Mouse (Mus musculus) hindbrain, embryonic 15.5 days (tissue): ENCODE results near the gene Egfem1. TPM values are rescaled to one million over a fixed set of nuclear protein-coding genes. Genes with fewer than 3 reads are reported as not detected.

Experiments
- ATAC-seq: fragments of 200-750 bp; cut with Nextera tagmentation; 2 replicates; pipeline ENCODE4 v1.8.0; 2017; ENCODE audit warnings: low read depth, moderate number of reproducible peaks, moderate TSS enrichment; ENCODE audit not compliant: low FRiP score
- H3K27ac ChIP-seq: fragments of 300-500 bp; sonication (generic); replicated peaks from 2 replicates; pipeline ENCODE4 v1.5.1; 2015; ENCODE audit warnings: mild to moderate bottlenecking, inconsistent platforms
- H3K27me3 ChIP-seq: fragments of 300-500 bp; sonication (generic); 2 replicates; pipeline ENCODE4 v1.6.1; 2015; ENCODE audit warnings: control low read depth, inconsistent platforms
- H3K36me3 ChIP-seq: fragments of 300-500 bp; sonication (generic); 2 replicates; pipeline ENCODE4 v1.6.1; 2015; ENCODE audit warnings: control low read depth, inconsistent platforms
- H3K4me1 ChIP-seq: fragments of 300-500 bp; sonication (generic); replicated peaks from 2 replicates; pipeline ENCODE4 v1.6.1; 2015; ENCODE audit warnings: control low read depth, inconsistent platforms
- H3K4me2 ChIP-seq: fragments of 300-500 bp; sonication (generic); 2 replicates; pipeline ENCODE4 v1.6.1; 2015; ENCODE audit warnings: moderate library complexity, mild to moderate bottlenecking, inconsistent platforms
- H3K4me3 ChIP-seq: fragments of 300-500 bp; sonication (generic); 2 replicates; pipeline ENCODE4 v1.5.1; 2015; ENCODE audit warnings: mild to moderate bottlenecking, inconsistent platforms
- H3K9ac ChIP-seq: fragments of 300-500 bp; sonication (generic); 2 replicates; pipeline ENCODE4 v1.6.1; 2015; ENCODE audit warnings: inconsistent platforms
- H3K9me3 ChIP-seq: fragments of 300-500 bp; sonication (generic); 2 replicates; pipeline ENCODE4 v1.6.1; 2016; ENCODE audit warnings: control low read depth, inconsistent platforms
- WGBS: fragments of 180-500 bp; shearing (Covaris S2); methylation state at CpG from one replicate; pipeline ENCODE4 v1.1.7; 2015; 5-methylcytosine and 5-hydroxymethylcytosine counted together
- polyA plus RNA-seq: library from polyadenylated mRNA; unstranded; fragments of >200 nt; fragmentation: Nextera tagmentation; extraction: Ambion mirVana; gene quantifications from 2 replicates; pipeline ENCODE4 v1.2.1, GENCODE M21; 2015

The Egfem1 gene
- polyA plus RNA-seq = 4.6 and 4.7 TPM in 2 replicates

DNA sequence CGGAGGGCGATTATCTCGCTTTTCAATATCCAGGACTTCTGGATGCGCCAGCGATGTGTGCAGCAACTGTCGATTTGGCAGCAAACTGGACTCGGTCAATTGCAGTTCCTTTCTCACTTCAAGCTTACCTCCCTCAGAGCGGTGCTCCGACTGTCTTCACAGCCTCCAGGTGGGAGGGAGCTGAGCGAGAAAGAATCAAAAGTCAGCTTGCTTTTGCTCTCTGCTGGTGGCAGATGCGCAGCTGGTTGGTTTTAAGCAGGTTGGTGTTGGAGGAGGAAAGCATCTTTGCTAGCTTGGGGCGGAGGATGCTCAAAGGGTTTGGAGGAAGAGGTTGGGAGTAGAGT is at the start of gene Egfem1:
Gene Egfem1, plus strand, starts transcription at position 72 of the 344 bp plus-strand sequence.
- 3% methylated on average over 12 of the region's 12 CpGs for WGBS
- ATAC-seq = peak; percentile 70
- Histone ChIP-seq H3K27ac (peak within 1 kb of the TSS; percentile 71), H3K9me3 (no peaks in the 10 kb centered on the region), H3K36me3 (no peaks in the 10 kb centered on the region), H3K9ac (peak within 1 kb of the TSS; percentile 50), H3K4me1 (peaks cover 24% of the 10 kb centered on the region), H3K27me3 (0 out of 2 replicates have a peak, but pooled peaks cover 4% of the 10 kb centered on the region), H3K4me2 (peak within 1 kb of the TSS; percentile 98), H3K4me3 (peak within 1 kb of the TSS; percentile 74)

DNA sequence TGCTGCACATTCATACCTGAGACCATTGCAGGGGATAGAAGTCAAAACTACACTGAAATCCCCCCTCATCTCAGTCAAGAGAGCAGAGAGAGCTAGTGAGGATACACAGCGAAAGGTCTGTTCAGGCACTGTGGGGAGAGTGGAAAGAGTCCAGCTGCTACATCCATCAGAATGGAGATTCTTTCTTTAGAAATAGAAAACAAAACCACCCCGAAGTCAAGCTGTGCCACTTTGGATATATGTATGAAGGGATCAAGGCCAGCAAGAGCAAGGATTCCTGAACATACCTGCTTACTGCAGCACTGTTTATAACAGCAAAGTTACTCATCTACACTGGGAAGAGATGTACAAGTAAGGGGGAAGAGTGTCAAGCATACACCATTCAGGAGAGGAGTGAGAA is 48.7 kb upstream of the Egfem1 start:
- no peaks in the 10 kb centered on the region for H3K4me1 ChIP-seq
- no peaks in the 10 kb centered on the region for H3K27me3 ChIP-seq
- no peaks in the 10 kb centered on the region for H3K9me3 ChIP-seq
- H3K4me2 ChIP-seq = no peak overlapping the region
- no peak overlapping the region for H3K4me3 ChIP-seq
- no peak for ATAC-seq
- no peak overlapping the region for H3K9ac ChIP-seq
- H3K36me3 ChIP-seq = no peaks in the 10 kb centered on the region
- H3K27ac ChIP-seq = no peak overlapping the region
- 61% methylated on average over 2 of the region's 2 CpGs for WGBS

DNA sequence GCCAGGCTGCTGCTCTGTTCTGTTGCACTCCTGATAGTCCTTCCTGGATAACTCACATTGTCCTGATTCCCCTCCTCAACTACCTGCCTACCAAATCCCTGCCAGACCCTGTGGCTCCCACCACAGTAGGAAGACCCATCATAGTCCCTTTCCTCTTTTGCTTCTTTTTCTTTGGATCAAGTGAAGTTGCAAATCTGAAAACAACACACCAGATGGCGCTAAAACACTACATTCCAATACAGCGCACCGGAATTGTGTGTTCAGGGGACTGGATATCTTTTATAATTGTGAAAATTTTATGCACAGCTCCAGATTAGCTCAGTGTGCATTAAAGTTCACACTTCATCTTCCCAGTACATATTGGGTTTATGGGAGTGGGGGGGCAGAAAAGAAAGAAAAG is 45.7 kb upstream of the Egfem1 start:
- ATAC-seq = peak; percentile 34; the same call in 1 of the 2 replicates
- no peak overlapping the region for H3K4me3 ChIP-seq
- H3K4me2 ChIP-seq = no peak overlapping the region
- H3K9ac ChIP-seq = no peak overlapping the region
- no peak overlapping the region for H3K27ac ChIP-seq
- no peaks in the 10 kb centered on the region for H3K36me3 ChIP-seq
- under 1% methylated on average over 3 of the region's 3 CpGs for WGBS
- H3K4me1 ChIP-seq = no peaks in the 10 kb centered on the region
- no peaks in the 10 kb centered on the region for H3K27me3 ChIP-seq
- H3K9me3 ChIP-seq = no peaks in the 10 kb centered on the region

DNA sequence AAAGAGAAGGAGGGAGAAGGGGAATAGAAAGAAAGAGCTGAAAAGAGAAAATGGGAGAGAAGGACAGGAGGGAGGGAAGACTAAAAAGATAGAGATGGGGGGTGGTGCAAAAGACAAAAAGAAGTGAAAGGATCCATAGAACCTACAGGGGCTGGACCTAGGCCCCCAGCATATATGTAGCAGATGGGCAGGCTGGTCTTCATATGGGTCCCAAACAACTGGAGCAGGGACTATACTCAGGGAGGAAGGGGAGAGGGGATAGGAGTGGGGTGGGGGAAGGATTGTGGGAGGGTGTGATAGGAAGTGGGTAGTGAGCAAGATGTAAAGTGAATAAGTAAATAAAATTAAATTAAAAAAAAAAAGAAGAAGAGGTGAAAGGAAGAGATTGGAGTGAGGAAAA is 45.2 kb upstream of the Egfem1 start:
- Histone ChIP-seq H3K27me3 (no peaks in the 10 kb centered on the region), H3K36me3 (no peaks in the 10 kb centered on the region), H3K9ac (no peak overlapping the region), H3K9me3 (no peaks in the 10 kb centered on the region), H3K4me3 (no peak overlapping the region), H3K4me2 (no peak overlapping the region), H3K4me1 (no peaks in the 10 kb centered on the region), H3K27ac (no peak overlapping the region)
- ATAC-seq = no peak

DNA sequence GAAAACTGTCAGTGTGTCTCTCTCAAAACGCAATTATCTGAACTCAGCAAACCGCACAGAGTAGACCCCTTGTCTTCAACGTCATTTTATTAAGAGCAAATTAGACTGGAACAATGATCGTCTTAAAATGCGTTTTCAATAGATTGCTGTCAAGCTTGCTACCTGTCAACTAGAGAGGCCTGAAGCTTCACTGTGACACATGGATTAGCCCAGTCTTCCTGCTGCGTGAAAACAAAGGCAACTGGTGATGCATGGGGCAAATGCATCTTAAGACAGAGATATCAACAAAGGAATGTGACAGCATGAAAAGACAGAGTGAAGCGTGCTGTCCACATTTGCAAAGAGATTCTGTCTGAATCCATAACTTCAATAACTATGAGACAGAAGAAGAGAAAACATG is 41.8 kb upstream of the Egfem1 start:
- Histone ChIP-seq H3K27ac (no peak overlapping the region), H3K4me1 (no peaks in the 10 kb centered on the region), H3K27me3 (no peaks in the 10 kb centered on the region), H3K9me3 (no peaks in the 10 kb centered on the region), H3K36me3 (no peaks in the 10 kb centered on the region), H3K4me2 (no peak overlapping the region), H3K9ac (no peak overlapping the region), H3K4me3 (no peak overlapping the region)
- ATAC-seq = no peak
- WGBS = 41% methylated on average over 7 of the region's 7 CpGs

DNA sequence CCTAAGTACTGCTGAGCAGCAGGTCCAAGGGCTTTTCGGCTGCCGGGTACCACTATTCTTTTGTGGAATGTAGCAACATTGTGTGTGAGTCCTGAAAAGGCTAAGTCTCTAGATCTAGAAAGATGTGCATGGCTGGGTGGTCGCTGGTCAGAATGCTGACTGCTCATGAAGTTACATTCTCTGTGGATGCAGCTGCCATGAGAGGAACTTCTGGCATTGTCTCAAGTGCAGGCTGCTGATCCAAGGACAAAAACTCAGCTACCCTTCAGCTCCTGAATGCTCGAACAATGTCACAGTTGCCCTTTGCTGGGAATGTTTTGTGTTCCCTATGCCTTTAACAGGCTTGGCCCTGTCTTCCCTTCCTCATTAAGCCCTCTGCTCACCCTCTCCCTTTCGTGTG is 35.5 kb upstream of the Egfem1 start:
- H3K27ac ChIP-seq = no peak overlapping the region
- H3K27me3 ChIP-seq = no peaks in the 10 kb centered on the region
- H3K4me2 ChIP-seq = no peak overlapping the region
- WGBS = 23% methylated on average over 5 of the region's 5 CpGs
- H3K36me3 ChIP-seq = no peaks in the 10 kb centered on the region
- H3K4me1 ChIP-seq = peaks cover 8% of the 10 kb centered on the region
- H3K9ac ChIP-seq = no peak overlapping the region
- no peak overlapping the region for H3K4me3 ChIP-seq
- ATAC-seq = no peak
- H3K9me3 ChIP-seq = no peaks in the 10 kb centered on the region

DNA sequence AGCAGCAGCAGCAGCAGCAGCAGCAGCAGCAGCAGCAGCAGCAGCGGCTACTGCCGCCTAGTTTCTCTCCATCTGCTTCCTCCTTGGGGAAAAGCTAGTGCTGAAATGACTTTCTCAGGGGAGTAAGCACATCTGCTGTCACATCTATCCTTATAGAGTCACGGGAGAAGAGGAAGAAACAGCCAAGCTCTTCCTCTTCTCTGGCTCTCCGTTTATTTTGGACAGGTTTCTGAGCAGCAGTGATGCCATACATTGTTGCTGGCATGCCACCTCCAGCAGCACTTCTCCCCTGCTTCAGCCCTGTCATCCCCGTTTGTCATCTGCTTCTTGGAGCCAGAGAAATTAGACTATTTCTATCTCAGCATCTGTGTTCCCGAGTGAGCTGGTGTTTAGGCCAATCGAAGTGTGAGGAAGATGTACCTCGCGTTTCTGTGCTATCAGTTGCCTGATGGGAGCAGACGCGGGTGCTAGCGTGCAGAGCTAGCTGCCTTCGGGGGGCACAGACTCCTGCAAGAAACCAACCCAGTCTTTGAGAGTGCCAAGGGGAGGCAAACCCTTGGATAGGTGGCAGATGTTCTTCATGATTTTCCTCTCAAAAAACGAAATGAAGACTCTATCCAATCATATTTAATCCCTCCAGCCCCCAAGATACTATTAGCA is 34.4 kb upstream of the Egfem1 start:
- no peaks in the 10 kb centered on the region for H3K9me3 ChIP-seq
- no peaks in the 10 kb centered on the region for H3K36me3 ChIP-seq
- 51% methylated on average over 14 of the region's 14 CpGs for WGBS
- peak overlapping the region; percentile 35 for H3K4me2 ChIP-seq
- H3K27ac ChIP-seq = no peak overlapping the region; the same call in 1 of the 2 replicates
- H3K27me3 ChIP-seq = no peaks in the 10 kb centered on the region
- no peak overlapping the region for H3K9ac ChIP-seq
- ATAC-seq = peak; percentile 54
- H3K4me1 ChIP-seq = peaks cover 8% of the 10 kb centered on the region
- H3K4me3 ChIP-seq = no peak overlapping the region

DNA sequence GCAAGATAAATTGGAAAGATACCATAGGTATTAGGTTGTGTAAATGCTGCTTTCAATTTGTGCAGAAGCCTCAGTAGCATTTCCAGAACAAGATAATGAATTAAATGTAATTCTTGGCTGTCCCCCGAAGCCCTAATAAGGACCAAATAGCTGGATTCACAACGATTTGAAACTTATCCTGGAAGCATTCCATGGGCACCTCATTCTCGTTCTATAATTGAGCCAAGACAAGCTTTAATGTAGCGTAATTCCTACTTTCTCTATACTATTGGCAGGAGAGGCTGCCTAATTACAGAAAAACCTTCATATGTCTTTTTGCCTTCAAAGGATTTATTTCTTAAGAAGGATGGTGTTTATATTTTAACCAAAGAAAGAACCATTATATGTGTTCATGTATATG is 18.7 kb upstream of the Egfem1 start:
- H3K4me1 ChIP-seq = no peaks in the 10 kb centered on the region
- H3K27me3 ChIP-seq = no peaks in the 10 kb centered on the region
- no peaks in the 10 kb centered on the region for H3K36me3 ChIP-seq
- no peak for ATAC-seq
- 66% methylated on average over 4 of the region's 4 CpGs for WGBS
- no peak overlapping the region for H3K4me2 ChIP-seq
- H3K4me3 ChIP-seq = no peak overlapping the region
- H3K27ac ChIP-seq = no peak overlapping the region
- H3K9me3 ChIP-seq = no peaks in the 10 kb centered on the region
- H3K9ac ChIP-seq = no peak overlapping the region

DNA sequence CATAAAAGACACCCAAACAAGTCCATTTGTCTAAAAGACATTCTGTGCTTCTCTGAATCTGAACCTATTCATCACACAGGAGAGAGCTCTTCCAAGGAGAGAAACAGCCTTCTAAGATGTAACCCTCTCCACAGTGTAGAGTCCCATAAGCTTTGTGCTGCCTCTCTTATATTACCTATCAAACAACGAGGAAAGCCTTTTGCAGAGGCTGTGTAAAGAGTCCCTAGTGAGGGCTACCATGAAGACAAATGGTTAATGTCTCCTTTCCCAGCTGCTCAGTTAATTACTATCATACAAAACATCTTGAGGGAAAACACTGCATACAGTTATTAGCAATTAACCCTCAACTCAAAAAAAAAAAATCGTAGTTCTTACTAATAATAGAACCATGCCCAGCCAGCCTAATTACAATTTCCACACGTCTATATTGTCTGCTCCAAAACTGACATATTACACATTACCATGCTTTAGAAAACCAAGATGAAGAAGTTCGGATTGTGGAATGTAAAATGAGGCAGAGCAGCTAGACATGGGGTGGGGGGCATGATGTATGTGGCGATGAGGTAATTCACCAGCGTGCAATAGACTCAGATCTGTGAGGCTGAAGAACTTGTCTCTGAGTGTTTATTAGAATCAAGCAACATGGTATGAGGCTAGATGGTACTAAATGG is 13.3 kb upstream of the Egfem1 start:
- no peaks in the 10 kb centered on the region for H3K27me3 ChIP-seq
- peak; percentile 69 for ATAC-seq
- no peak overlapping the region for H3K4me3 ChIP-seq
- no peak overlapping the region for H3K27ac ChIP-seq
- H3K36me3 ChIP-seq = no peaks in the 10 kb centered on the region
- no peaks in the 10 kb centered on the region for H3K9me3 ChIP-seq
- H3K9ac ChIP-seq = no peak overlapping the region
- 46% methylated on average over 6 of the region's 6 CpGs for WGBS
- H3K4me1 ChIP-seq = no peaks in the 10 kb centered on the region
- no peak overlapping the region for H3K4me2 ChIP-seq

DNA sequence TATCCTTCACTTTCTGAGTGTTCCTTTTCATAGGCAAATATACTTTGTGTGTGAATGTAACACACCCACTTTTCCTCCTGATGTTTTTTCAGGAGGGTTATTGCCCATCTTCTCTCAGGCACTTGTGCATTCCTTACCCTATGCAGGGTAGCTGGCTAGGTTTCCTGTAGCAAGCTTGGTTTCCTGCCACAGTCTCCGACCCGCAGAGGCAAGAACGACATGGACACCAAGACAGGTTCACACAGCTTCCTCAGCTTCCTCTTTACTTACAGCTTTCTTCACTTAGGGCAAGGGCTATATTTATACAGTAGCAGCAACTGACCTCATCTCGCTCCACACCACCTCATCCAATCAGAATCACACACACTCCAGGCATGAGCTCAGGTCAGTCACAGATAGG is 10.5 kb upstream of the Egfem1 start:
- no peak overlapping the region for H3K4me3 ChIP-seq
- H3K27ac ChIP-seq = no peak overlapping the region
- H3K4me1 ChIP-seq = no peaks in the 10 kb centered on the region
- no peaks in the 10 kb centered on the region for H3K9me3 ChIP-seq
- WGBS = 85% methylated on average over 4 of the region's 4 CpGs
- no peaks in the 10 kb centered on the region for H3K36me3 ChIP-seq
- H3K9ac ChIP-seq = no peak overlapping the region
- ATAC-seq = no peak
- no peaks in the 10 kb centered on the region for H3K27me3 ChIP-seq
- no peak overlapping the region for H3K4me2 ChIP-seq

DNA sequence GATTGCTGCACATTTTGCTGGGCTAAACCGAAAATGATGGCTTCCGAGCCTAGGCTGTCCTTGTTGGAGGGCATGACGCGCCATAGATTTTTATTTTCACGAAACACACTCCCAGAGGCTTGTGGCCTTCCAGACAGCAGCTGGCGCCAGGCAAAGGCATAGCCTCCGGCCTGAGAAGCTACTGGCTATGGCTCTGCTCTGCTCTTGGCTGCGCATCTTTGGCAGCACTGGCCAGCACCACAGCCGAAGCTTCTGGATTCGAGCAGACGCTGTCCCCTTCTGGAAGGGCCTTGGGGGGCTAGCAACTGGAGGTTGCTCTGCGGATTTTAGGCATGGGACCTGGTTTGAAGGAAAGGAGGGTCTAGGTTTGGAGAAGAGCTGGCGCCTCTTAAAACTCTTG is 306 bp upstream of the Egfem1 start:
- Histone ChIP-seq H3K27ac (peak overlapping the region; percentile 71), H3K4me1 (peaks cover 24% of the 10 kb centered on the region), H3K4me3 (peak overlapping the region; percentile 74), H3K27me3 (0 out of 2 replicates have a peak, but pooled peaks cover 4% of the 10 kb centered on the region), H3K4me2 (peak overlapping the region; percentile 98), H3K9me3 (no peaks in the 10 kb centered on the region), H3K36me3 (no peaks in the 10 kb centered on the region), H3K9ac (0 out of 2 replicates have a peak overlapping the region, but pooled peaks have one; percentile 6)
- 12% methylated on average over 13 of the region's 13 CpGs for WGBS
- peak; percentile 57; the same call in 1 of the 2 replicates for ATAC-seq

DNA sequence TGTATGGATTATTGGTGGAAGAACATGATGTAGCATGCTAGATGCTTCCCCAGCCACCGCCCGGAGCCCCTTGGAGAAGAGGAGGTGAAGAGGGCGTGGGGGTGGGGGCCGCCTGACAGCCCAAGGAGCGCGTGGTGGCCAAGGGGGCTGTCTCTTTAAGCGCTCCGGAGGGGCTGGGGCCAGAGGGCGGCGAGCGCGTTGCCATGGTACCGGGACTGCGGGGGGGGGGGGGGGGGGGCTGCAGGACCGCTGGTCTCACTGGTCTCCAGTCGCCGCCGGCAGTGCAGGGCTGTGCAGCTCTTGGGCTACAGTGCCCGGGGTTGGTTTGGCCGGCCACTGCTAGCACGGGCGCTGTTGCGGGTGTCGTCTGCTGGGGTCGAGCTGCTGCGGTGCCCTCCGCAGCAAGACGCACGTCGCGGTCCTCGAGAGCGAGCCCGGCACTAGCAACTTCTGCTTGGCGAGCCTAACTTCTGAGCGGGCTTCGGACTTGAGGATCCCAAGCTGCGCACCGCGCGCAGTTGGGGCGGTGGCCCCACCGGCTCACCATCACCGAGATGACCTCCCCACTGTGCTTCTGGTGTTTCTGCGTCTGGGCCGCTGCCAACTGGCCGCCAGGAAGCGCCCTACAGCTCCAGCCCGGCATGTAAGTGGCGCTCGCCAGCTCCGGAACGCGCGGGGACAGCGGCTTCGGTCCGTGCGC is 623 bp downstream of the Egfem1 start:
- 0 out of 2 replicates have a peak, but pooled peaks cover 4% of the 10 kb centered on the region for H3K27me3 ChIP-seq
- H3K4me1 ChIP-seq = peaks cover 24% of the 10 kb centered on the region
- peak overlapping the region; percentile 74 for H3K4me3 ChIP-seq
- peak overlapping the region; percentile 71 for H3K27ac ChIP-seq
- ATAC-seq = peak; percentile 88
- H3K9me3 ChIP-seq = no peaks in the 10 kb centered on the region
- H3K4me2 ChIP-seq = peak overlapping the region; percentile 98
- WGBS = under 1% methylated on average over 50 of the region's 59 CpGs
- H3K9ac ChIP-seq = peak overlapping the region; percentile 50
- no peaks in the 10 kb centered on the region for H3K36me3 ChIP-seq
